Mouse (Mus musculus) midbrain, postnatal 0 days (tissue): ENCODE data around the gene Gpam. TPM values are rescaled to one million over a fixed set of nuclear protein-coding genes. Genes with fewer than 3 reads are reported as not detected.

Experiments used
- ATAC-seq: fragments of 200-750 bp; cut with Nextera tagmentation; 2 replicates; pipeline ENCODE4 v1.8.0; 2017; ENCODE audit warnings: moderate number of reproducible peaks, mild to moderate bottlenecking, moderate TSS enrichment, moderate library complexity; ENCODE audit not compliant: low FRiP score
- DNase-seq: peaks from one replicate; pipeline ENCODE4 v3.0.0-alpha.2; 2015; ENCODE audit warnings: low spot score
- H3K27ac ChIP-seq: fragments of 300-500 bp; sonication (generic); 2 replicates; pipeline ENCODE4 v1.5.1; 2014; ENCODE audit warnings: low read depth, mild to moderate bottlenecking, low read length, mixed read lengths
- H3K27me3 ChIP-seq: fragments of 300-500 bp; sonication (generic); 2 replicates; pipeline ENCODE4 v1.6.1; 2014; ENCODE audit warnings: low read length, control low read depth, mixed read lengths; ENCODE audit not compliant: insufficient read depth
- H3K36me3 ChIP-seq: fragments of 300-500 bp; sonication (generic); 2 replicates; pipeline ENCODE4 v1.6.1; 2014; ENCODE audit warnings: low read length, control low read depth, mixed read lengths; ENCODE audit not compliant: insufficient read depth
- H3K4me1 ChIP-seq: fragments of 300-500 bp; sonication (generic); 2 replicates; pipeline ENCODE4 v1.6.1; 2014; ENCODE audit warnings: mild to moderate bottlenecking, control low read depth, antibody characterized with exemption, low read length, mixed read lengths; ENCODE audit not compliant: insufficient read depth
- H3K4me2 ChIP-seq: fragments of 300-500 bp; sonication (generic); 2 replicates; pipeline ENCODE4 v1.6.1; 2014; ENCODE audit warnings: low read depth, mild to moderate bottlenecking, low read length, mixed read lengths; ENCODE audit not compliant: poor library complexity, severe bottlenecking
- H3K4me3 ChIP-seq: fragments of 300-500 bp; sonication (generic); 2 replicates; pipeline ENCODE4 v1.5.1; 2014; ENCODE audit warnings: low read depth, mild to moderate bottlenecking, low read length, moderate library complexity
- H3K9ac ChIP-seq: fragments of 300-500 bp; sonication (generic); replicated peaks from 2 replicates; pipeline ENCODE4 v1.6.1; 2014; ENCODE audit warnings: mild to moderate bottlenecking, low read length, moderate library complexity, mixed read lengths; ENCODE audit not compliant: poor library complexity, severe bottlenecking
- H3K9me3 ChIP-seq: fragments of 300-500 bp; sonication (generic); 2 replicates; pipeline ENCODE4 v1.6.1; 2016; ENCODE audit warnings: low read length, control low read depth
- CTCF ChIP-seq: IDR thresholded peaks from 2 replicates; pipeline ENCODE4 v1.5.1; 2016; ENCODE audit warnings: antibody characterized with exemption, mild to moderate bottlenecking
- WGBS: fragments of 180-500 bp; shearing (Covaris S2); extraction: QIAGEN DNeasy Blood & Tissue Kit; methylation state at CpG from one replicate; pipeline ENCODE4 v1.1.7; 2014; 5-methylcytosine and 5-hydroxymethylcytosine counted together
- polyA plus RNA-seq: library from polyadenylated mRNA; unstranded; fragments of >200 nt; fragmentation: Nextera tagmentation; extraction: Ambion mirVana; gene quantifications from 2 replicates; pipeline ENCODE4 v1.2.1, GENCODE M21; 2015
- total RNA-seq: library from RNA; depleted of rRNA; stranded (reverse); fragments of >200 nt; gene quantifications from 2 replicates; pipeline ENCODE4 v1.2.3, GENCODE M21; 2014

The Gpam gene
- total and polyA plus RNA-seq, 2 experiments from 2014 or later = 23.6 to 81.1 TPM

GRCm38 (mm10) chr19:55147568-55147967, 20.5 kb upstream of the Gpam start:
- Histone ChIP-seq H3K27me3 (no peaks in the 10 kb centered on the region), H3K4me3 (no peak overlapping the region), H3K9ac (no peak overlapping the region), H3K27ac (no peak overlapping the region), H3K9me3 (no peaks in the 10 kb centered on the region), H3K4me2 (no peak overlapping the region), H3K36me3 (no peaks in the 10 kb centered on the region), H3K4me1 (no peaks in the 10 kb centered on the region)
- WGBS = 82% methylated on average over 9 of the region's 9 CpGs
- DNase-seq (no peak), ATAC-seq (no peak)
- TF ChIP-seq CTCF = no peak

DNA sequence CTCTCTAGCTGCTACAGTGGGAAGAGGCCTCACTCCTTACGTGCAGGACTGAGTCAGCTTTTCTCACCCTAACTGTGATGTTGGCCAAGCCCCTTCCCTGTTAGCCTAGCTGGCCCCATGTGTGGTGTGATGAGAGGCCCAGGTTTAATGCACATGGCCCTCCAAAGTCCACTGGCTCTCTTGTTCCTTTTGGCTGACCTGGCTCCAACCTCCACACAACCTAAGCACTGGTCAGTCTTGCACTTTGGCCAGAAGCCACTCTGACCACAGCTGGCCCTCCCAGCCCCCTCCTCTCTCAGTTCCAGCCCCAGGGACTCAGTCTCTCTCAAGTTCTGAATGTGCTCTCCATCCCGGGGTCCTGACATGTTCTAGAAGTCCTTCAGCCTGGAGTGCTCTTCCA, 18.1 kb upstream of the Gpam start:
- 78% methylated on average over 2 of the region's 2 CpGs for WGBS
- Histone ChIP-seq H3K4me2 (no peak overlapping the region), H3K27ac (no peak overlapping the region), H3K4me3 (no peak overlapping the region), H3K9ac (no peak overlapping the region), H3K36me3 (no peaks in the 10 kb centered on the region), H3K27me3 (no peaks in the 10 kb centered on the region), H3K4me1 (no peaks in the 10 kb centered on the region), H3K9me3 (no peaks in the 10 kb centered on the region)
- no peak for TF ChIP-seq CTCF
- ATAC-seq (no peak), DNase-seq (no peak)

DNA sequence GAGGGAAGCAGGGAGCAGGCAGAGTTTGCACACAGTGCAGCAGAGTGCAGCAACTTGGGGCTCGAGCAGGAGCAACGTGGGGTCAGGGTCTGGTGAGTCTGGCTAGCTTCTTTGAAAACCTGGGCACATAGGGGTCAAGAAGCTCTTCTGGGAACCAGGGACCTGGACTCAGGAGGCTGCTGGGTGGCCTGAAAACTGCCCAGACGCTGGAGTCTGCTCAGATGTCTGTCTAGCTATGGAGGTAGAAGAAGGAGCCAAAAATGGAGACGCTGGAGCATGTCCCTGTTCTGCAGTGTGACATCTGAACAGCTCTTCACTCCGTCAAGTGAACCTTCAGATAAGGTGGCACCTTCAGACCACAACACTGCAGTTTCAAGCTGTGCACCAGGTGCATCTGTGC, 17.7 kb upstream of the Gpam start:
- TF ChIP-seq CTCF = no peak
- H3K27ac ChIP-seq = no peak overlapping the region
- H3K4me2 ChIP-seq = no peak overlapping the region
- H3K36me3 ChIP-seq = no peaks in the 10 kb centered on the region
- no peak overlapping the region for H3K4me3 ChIP-seq
- ATAC-seq (no peak), DNase-seq (no peak)
- WGBS = 46% methylated on average over 5 of the region's 5 CpGs
- no peaks in the 10 kb centered on the region for H3K27me3 ChIP-seq
- no peaks in the 10 kb centered on the region for H3K9me3 ChIP-seq
- H3K4me1 ChIP-seq = no peaks in the 10 kb centered on the region
- H3K9ac ChIP-seq = no peak overlapping the region

DNA sequence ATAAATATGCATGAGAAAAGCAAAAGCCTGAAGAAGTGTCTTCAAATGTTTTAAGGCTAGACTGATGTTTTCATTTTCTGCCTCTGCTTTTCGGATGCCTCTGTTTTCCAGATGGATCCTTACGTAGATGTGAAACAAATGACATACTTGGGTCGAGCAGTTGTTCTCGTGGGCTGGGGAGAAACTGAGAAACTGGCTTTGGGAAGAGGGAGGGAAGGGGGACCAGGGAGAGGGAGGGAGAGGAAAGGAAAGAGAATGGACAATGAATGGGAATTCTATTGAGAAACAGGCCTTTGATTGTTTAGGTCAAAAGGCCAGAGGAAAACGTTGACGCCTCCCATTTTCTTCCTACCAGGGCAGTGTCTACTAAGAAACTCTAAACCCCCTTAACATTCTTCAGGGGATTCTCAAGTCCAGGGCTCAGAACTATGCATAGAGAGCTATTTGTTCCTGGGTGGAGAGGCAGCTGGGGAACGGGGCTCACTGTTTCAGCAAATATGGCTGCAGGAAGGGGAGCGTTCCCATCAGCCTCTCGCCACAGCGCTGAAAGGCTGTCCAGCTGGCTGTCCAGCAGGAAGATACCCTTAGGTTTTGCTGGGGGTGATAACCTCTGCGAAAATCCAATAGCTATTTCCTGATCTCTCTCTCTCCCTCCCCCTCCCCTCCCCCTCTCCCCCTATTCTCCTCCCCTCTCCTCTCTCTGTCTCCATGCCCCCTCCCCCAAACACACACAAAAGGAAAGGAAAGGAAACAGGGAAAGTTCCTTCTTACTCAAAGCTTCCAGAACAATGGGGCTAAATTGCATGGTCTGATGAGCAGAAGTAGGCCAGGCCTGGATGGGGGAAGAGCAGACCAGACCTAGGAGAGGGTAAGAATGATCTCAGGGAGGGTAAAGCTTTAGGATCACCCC, 16.6 kb upstream of the Gpam start:
- H3K27ac ChIP-seq = no peak overlapping the region
- H3K27me3 ChIP-seq = no peaks in the 10 kb centered on the region
- no peaks in the 10 kb centered on the region for H3K9me3 ChIP-seq
- H3K9ac ChIP-seq = no peak overlapping the region
- WGBS = 16% methylated on average over 11 of the region's 11 CpGs
- H3K4me3 ChIP-seq = no peak overlapping the region
- no peaks in the 10 kb centered on the region for H3K36me3 ChIP-seq
- H3K4me2 ChIP-seq = no peak overlapping the region
- TF ChIP-seq CTCF = no peak
- no peak for DNase-seq
- ATAC-seq = no peak
- H3K4me1 ChIP-seq = no peaks in the 10 kb centered on the region

DNA sequence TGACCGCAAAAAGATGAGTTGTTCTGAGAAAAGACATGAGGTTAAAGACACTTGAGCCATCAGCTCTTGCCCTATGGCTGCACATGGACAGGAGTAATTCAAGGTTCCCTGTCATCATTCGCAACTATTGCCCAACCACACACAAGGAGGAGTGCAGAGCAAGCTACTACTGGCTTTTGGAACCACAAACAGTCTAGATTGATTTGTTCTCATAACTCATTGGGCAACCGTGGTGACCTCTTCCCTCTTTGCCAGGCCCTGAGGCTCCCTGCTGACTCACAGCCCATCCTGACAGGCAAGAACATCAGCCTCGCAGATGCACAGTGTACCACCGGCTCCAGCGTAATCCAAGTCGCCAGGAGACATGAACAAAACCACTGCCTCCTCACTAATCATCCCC, 12.3 kb upstream of the Gpam start:
- 79% methylated on average over 7 of the region's 7 CpGs for WGBS
- no peak for TF ChIP-seq CTCF
- Histone ChIP-seq H3K9me3 (no peaks in the 10 kb centered on the region), H3K4me1 (no peaks in the 10 kb centered on the region), H3K36me3 (no peaks in the 10 kb centered on the region), H3K9ac (no peak overlapping the region), H3K4me3 (no peak overlapping the region), H3K27me3 (no peaks in the 10 kb centered on the region), H3K27ac (no peak overlapping the region), H3K4me2 (no peak overlapping the region)
- ATAC-seq (no peak), DNase-seq (no peak)

DNA sequence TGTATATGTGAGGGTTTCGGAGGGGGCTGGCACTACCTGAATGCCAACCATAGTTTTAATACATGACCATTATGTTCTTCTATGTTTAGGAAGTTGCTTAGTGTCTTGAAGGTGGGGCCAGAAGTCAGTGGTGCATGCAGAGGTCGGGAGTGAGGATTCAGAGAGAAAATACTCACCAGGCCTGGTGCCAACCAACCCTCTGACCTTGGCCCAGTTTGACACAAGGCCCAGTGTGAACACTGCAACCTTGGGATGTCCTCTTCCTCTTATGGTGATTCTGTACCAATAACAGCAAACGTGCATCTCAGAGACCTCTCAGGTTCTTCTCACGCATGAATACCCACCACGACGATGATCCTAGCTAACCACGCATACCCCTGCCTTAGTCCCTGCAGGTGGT, 11.5 kb upstream of the Gpam start:
- no peaks in the 10 kb centered on the region for H3K9me3 ChIP-seq
- no peak overlapping the region for H3K4me2 ChIP-seq
- no peak overlapping the region for H3K4me3 ChIP-seq
- ATAC-seq (no peak), DNase-seq (no peak)
- H3K27me3 ChIP-seq = no peaks in the 10 kb centered on the region
- 66% methylated on average over 7 of the region's 7 CpGs for WGBS
- H3K36me3 ChIP-seq = no peaks in the 10 kb centered on the region
- H3K27ac ChIP-seq = no peak overlapping the region
- no peak overlapping the region for H3K9ac ChIP-seq
- H3K4me1 ChIP-seq = no peaks in the 10 kb centered on the region
- no peak for TF ChIP-seq CTCF
